Mouse (Mus musculus) liver, embryonic 13.5 days (tissue): Measurements from ENCODE around the gene Sarnp. TPM values are rescaled to one million over a fixed set of nuclear protein-coding genes. Genes with fewer than 3 reads are reported as not detected.

ENCODE experiments used
- ATAC-seq: fragments of 200-750 bp; cut with Nextera tagmentation; 2 replicates; pipeline ENCODE4 v1.8.0; 2017; ENCODE audit warnings: low read depth, mild to moderate bottlenecking, moderate number of reproducible peaks, moderate library complexity
- DNase-seq: peaks from one replicate; pipeline ENCODE4 v3.0.0; 2022
- H3K27ac ChIP-seq: fragments of 300-500 bp; sonication (generic); 2 replicates; pipeline ENCODE4 v1.5.1; 2015; ENCODE audit warnings: moderate library complexity, mild to moderate bottlenecking, inconsistent platforms
- H3K27me3 ChIP-seq: fragments of 300-500 bp; sonication (generic); 2 replicates; pipeline ENCODE4 v1.6.1; 2015; ENCODE audit warnings: mild to moderate bottlenecking, inconsistent platforms
- H3K36me3 ChIP-seq: fragments of 300-500 bp; sonication (generic); 2 replicates; pipeline ENCODE4 v1.6.1; 2015; ENCODE audit warnings: mild to moderate bottlenecking, inconsistent platforms
- H3K4me1 ChIP-seq: fragments of 300-500 bp; sonication (generic); replicated peaks from 2 replicates; pipeline ENCODE4 v1.6.1; 2015; ENCODE audit warnings: inconsistent platforms
- H3K4me2 ChIP-seq: fragments of 300-500 bp; sonication (generic); 2 replicates; pipeline ENCODE4 v1.6.1; 2015; ENCODE audit warnings: inconsistent platforms, mild to moderate bottlenecking, moderate library complexity
- H3K4me3 ChIP-seq: fragments of 300-500 bp; sonication (generic); replicated peaks from 2 replicates; pipeline ENCODE4 v1.5.1; 2015; ENCODE audit warnings: mild to moderate bottlenecking, inconsistent platforms
- H3K9ac ChIP-seq: fragments of 300-500 bp; sonication (generic); 2 replicates; pipeline ENCODE4 v1.6.1; 2015; ENCODE audit warnings: mild to moderate bottlenecking, inconsistent platforms
- H3K9me3 ChIP-seq: fragments of 300-500 bp; sonication (generic); replicated peaks from 2 replicates; pipeline ENCODE4 v1.6.1; 2016; ENCODE audit warnings: inconsistent platforms
- WGBS: fragments of 180-500 bp; shearing (Covaris S2); methylation state at CpG from one replicate; pipeline ENCODE4 v1.1.7; 2015; ENCODE audit not compliant: insufficient replicate concordance; 5-methylcytosine and 5-hydroxymethylcytosine counted together
- polyA plus RNA-seq: library from polyadenylated mRNA; unstranded; fragments of >200 nt; fragmentation: Nextera tagmentation; extraction: Ambion mirVana; gene quantifications from 2 replicates; pipeline ENCODE4 v1.2.1, GENCODE M21; 2015

Sarnp gene
- polyA plus RNA-seq, 1 experiment from 2014 or later = 147 TPM

GRCm38 (mm10) chr10:128909567-128910028 is 92.5 kb downstream of the Sarnp start:
- H3K36me3 ChIP-seq = no peaks in the 10 kb centered on the region; the same call in 1 of the 2 replicates
- H3K9ac ChIP-seq = peak overlapping the region; percentile 70
- ATAC-seq (peak; percentile 55), DNase-seq (no peak)
- 1% methylated on average over 39 of the region's 41 CpGs for WGBS
- no peaks in the 10 kb centered on the region for H3K9me3 ChIP-seq
- H3K4me2 ChIP-seq = peak overlapping the region; percentile 72
- H3K27ac ChIP-seq = peak overlapping the region; percentile 23; the same call in 1 of the 2 replicates
- peaks cover 16% of the 10 kb centered on the region for H3K4me1 ChIP-seq
- H3K27me3 ChIP-seq = peaks cover 37% of the 10 kb centered on the region
- H3K4me3 ChIP-seq = peak overlapping the region; percentile 67

DNA sequence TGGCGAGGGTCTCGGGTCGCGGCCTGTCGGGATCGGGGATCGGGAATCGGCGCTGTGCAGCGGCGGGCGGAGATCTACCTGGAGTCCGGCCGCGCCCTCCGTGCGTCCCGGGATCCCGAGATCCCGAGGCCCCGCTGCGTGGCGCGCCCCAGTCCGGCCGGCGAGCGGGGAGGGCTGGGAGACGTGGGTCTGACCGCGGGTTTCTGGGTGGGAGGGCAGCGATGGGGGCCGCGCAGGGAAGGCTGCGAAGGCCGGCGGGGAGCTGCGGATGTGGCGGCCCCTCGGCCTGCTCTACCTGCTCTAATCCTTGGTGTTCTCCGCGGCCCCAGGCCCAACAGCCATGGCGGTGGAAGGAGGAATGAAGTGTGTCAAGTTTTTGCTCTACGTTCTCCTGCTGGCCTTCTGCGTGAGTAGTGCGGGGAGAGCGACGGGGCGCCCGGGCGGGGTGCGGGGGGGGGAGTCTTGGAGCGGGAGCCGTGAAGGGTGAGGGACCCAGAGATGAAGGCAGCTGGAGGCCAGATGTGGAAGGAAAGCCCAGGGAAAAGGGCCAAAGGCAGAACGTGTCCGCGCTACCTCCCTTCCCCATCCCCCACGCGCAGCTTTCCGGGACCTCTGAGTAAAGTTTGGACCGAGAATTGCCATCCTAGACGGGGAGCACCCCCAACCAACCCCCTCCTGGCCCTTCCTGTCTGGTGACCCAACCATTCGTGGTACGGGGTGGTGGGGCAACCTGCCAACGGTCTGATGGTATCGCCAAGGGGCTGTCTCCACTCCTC is 93.1 kb downstream of the Sarnp start:
- H3K4me3 ChIP-seq = peak overlapping the region; percentile 67
- 0 out of 2 replicates have a peak, but pooled peaks have one; percentile 11 for ATAC-seq
- H3K4me2 ChIP-seq = peak overlapping the region; percentile 72
- H3K36me3 ChIP-seq = no peaks in the 10 kb centered on the region; the same call in 1 of the 2 replicates
- peak overlapping the region; percentile 70 for H3K9ac ChIP-seq
- H3K27ac ChIP-seq = peak overlapping the region; percentile 23; the same call in 1 of the 2 replicates
- H3K9me3 ChIP-seq = no peaks in the 10 kb centered on the region
- no peak for DNase-seq
- H3K4me1 ChIP-seq = peaks cover 16% of the 10 kb centered on the region
- H3K27me3 ChIP-seq = peaks cover 37% of the 10 kb centered on the region
- 3% methylated on average over 64 of the region's 66 CpGs for WGBS

- no peak overlapping the region for H3K9ac ChIP-seq
- H3K4me3 ChIP-seq = 0 out of 2 replicates have a peak overlapping the region, but pooled peaks have one; percentile 67
- ATAC-seq = no peak
Measured at GRCm38 (mm10) chr10:128911430-128911829, 94.3 kb downstream of the Sarnp start.

DNA sequence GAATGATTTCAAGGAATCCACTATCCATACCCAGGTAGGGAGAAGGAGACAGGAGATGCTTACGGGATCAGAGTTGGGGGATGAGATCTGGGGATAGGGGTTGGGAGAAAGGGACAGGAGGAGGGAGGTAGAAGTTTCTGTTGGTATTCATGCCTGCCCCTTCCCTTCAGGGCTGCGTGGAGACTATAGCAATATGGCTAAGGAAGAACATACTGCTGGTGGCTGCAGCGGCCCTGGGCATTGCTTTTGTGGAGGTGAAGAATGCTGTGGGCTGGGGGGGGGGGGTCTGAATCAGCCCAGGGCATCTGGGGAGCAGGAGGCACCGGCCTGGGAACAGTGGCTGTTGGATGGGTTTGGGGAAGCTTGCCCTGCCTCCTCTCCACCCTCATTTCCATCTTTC is 95.1 kb downstream of the Sarnp start:
- H3K4me3 ChIP-seq = no peak overlapping the region
- H3K9me3 ChIP-seq = no peaks in the 10 kb centered on the region
- ATAC-seq (no peak), DNase-seq (no peak)
- H3K9ac ChIP-seq = no peak overlapping the region
- H3K4me2 ChIP-seq = no peak overlapping the region
- no peak overlapping the region for H3K27ac ChIP-seq
- whole genome bisulfite sequencing = 66% methylated on average over 3 of the region's 4 CpGs
- peaks cover 37% of the 10 kb centered on the region for H3K27me3 ChIP-seq
- peaks cover 6% of the 10 kb centered on the region for H3K36me3 ChIP-seq
- H3K4me1 ChIP-seq = peaks cover 16% of the 10 kb centered on the region

More at GRCm38 (mm10) chr10:128911430-128911829, 94.3 kb downstream of the Sarnp start:
- no peak for DNase-seq
- 65% methylated on average over 6 of the region's 6 CpGs for WGBS
- H3K4me2 ChIP-seq = peak overlapping the region; percentile 72; the same call in 1 of the 2 replicates
- no peak overlapping the region for H3K27ac ChIP-seq
- H3K4me1 ChIP-seq = peaks cover 16% of the 10 kb centered on the region
- peaks cover 37% of the 10 kb centered on the region for H3K27me3 ChIP-seq
- H3K9me3 ChIP-seq = no peaks in the 10 kb centered on the region
- no peaks in the 10 kb centered on the region; the same call in 1 of the 2 replicates for H3K36me3 ChIP-seq

DNA sequence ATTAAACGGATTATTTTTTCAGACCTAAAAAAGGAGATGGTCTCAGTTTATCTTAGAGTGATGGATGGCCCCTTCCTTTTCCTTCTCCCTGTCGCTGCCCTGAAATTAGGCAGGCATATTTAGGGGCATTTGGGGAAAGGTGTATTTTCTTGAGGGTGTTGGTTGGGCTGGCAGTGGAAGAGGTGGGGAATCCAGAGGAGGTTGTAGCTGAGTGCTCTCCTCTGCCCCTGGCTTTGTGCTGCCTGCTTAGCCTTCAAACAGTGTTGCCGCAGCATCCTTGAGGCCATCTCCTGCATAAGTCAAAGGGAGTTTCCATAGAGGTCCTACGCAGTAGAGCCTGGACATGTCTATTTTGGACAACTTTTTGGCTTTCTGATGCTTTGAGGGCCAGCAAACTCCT is 95.7 kb downstream of the Sarnp start:
- 61% methylated on average over 4 of the region's 4 CpGs for WGBS
- Histone ChIP-seq H3K4me3 (no peak overlapping the region), H3K27me3 (peaks cover 37% of the 10 kb centered on the region), H3K36me3 (peaks cover 11% of the 10 kb centered on the region), H3K27ac (no peak overlapping the region), H3K9me3 (no peaks in the 10 kb centered on the region), H3K9ac (no peak overlapping the region), H3K4me2 (no peak overlapping the region), H3K4me1 (peaks cover 21% of the 10 kb centered on the region)
- ATAC-seq = no peak
- DNase-seq = no peak

DNA sequence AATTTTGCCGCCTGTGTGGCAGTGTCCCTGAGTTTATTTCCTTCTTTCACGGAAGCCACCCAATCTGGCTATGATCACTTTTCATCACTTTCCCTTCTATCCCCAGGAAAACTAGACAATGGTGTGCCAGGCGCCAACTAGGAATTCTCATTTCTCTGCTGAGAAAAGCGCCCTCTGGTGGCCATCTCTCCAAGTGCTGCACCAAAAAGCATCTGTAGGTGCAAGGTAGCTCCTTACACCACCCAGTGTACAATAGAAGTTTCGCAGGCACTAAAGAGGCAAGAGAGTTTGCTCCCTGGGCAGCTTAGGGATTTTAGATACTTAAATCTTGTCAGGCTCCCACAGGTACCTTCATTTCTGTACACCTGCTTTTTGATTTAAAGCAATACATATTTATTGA is 96.1 kb downstream of the Sarnp start:
- H3K27ac ChIP-seq = no peak overlapping the region
- H3K9me3 ChIP-seq = no peaks in the 10 kb centered on the region
- ATAC-seq = peak; percentile 26; the same call in 1 of the 2 replicates
- peak; percentile 57 for DNase-seq
- H3K4me2 ChIP-seq = no peak overlapping the region
- H3K4me3 ChIP-seq = no peak overlapping the region
- peaks cover 23% of the 10 kb centered on the region for H3K4me1 ChIP-seq
- H3K9ac ChIP-seq = no peak overlapping the region
- peaks cover 13% of the 10 kb centered on the region for H3K36me3 ChIP-seq
- WGBS = 14% methylated on average over 5 of the region's 5 CpGs
- peaks cover 33% of the 10 kb centered on the region for H3K27me3 ChIP-seq

DNA sequence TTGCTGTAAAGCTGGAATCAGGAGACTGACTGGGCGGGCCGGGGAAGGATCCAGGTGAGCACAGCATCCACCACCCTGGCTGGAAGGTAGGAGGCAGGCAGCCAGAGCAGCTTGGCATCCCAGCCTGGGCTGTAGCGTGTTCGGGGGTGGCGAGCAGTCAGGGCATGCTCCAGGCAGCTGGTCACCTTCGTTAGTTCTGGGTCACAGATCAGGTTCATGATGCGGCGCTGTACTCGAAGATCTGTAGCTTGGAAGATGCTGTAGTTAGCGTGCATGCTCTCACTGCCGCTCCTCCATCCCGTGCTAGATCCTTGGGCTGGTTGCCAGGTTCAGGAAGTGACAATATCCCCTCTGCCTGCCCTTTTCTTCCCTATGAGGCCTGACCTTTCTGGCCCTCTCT is 96.6 kb downstream of the Sarnp start:
- DNase-seq = no peak

GRCm38 (mm10) chr10:128915550-128915949 is 98.4 kb downstream of the Sarnp start:
- H3K4me3 ChIP-seq = no peak overlapping the region
- peaks cover 20% of the 10 kb centered on the region for H3K4me1 ChIP-seq
- H3K27me3 ChIP-seq = peaks cover 9% of the 10 kb centered on the region
- DNase-seq (no peak), ATAC-seq (no peak)
- no peaks in the 10 kb centered on the region for H3K9me3 ChIP-seq
- no peak overlapping the region for H3K9ac ChIP-seq
- no peak overlapping the region for H3K27ac ChIP-seq
- no peak overlapping the region for H3K4me2 ChIP-seq
- 64% methylated on average over 2 of the region's 2 CpGs for WGBS
- peaks cover 13% of the 10 kb centered on the region for H3K36me3 ChIP-seq

More for the DNA sequence above, 96.6 kb downstream of the Sarnp start:
- H3K4me1 ChIP-seq = peaks cover 26% of the 10 kb centered on the region
- H3K4me2 ChIP-seq = no peak overlapping the region
- no peak for ATAC-seq
- 87% methylated on average over 12 of the region's 12 CpGs for WGBS
- peaks cover 28% of the 10 kb centered on the region for H3K27me3 ChIP-seq
- no peak overlapping the region for H3K4me3 ChIP-seq
- no peaks in the 10 kb centered on the region for H3K9me3 ChIP-seq
- H3K27ac ChIP-seq = no peak overlapping the region
- no peak overlapping the region for H3K9ac ChIP-seq
- H3K36me3 ChIP-seq = peaks cover 13% of the 10 kb centered on the region

GRCm38 (mm10) chr10:128916665-128917064 is 99.5 kb downstream of the Sarnp start:
- DNase-seq (no peak), ATAC-seq (no peak)
- Histone ChIP-seq H3K4me3 (no peak overlapping the region), H3K4me1 (peaks cover 27% of the 10 kb centered on the region), H3K9ac (no peak overlapping the region), H3K27ac (no peak overlapping the region), H3K27me3 (no peaks in the 10 kb centered on the region), H3K9me3 (no peaks in the 10 kb centered on the region), H3K4me2 (no peak overlapping the region), H3K36me3 (peaks cover 13% of the 10 kb centered on the region)
- WGBS = 61% methylated on average over 3 of the region's 3 CpGs

GRCm38 (mm10) chr10:128917400-128917799 is 100.3 kb downstream of the Sarnp start:
- WGBS = 71% methylated on average over 6 of the region's 6 CpGs
- ATAC-seq = no peak

GRCm38 (mm10) chr10:128918246-128918645 is 101.1 kb downstream of the Sarnp start:
- H3K4me1 ChIP-seq = peaks cover 38% of the 10 kb centered on the region
- no peak overlapping the region for H3K27ac ChIP-seq
- H3K9me3 ChIP-seq = no peaks in the 10 kb centered on the region
- WGBS = 72% methylated on average over 7 of the region's 7 CpGs
- H3K9ac ChIP-seq = no peak overlapping the region
- no peaks in the 10 kb centered on the region for H3K27me3 ChIP-seq
- H3K4me2 ChIP-seq = no peak overlapping the region
- no peak for ATAC-seq
- H3K36me3 ChIP-seq = peaks cover 13% of the 10 kb centered on the region
- DNase-seq = no peak
- no peak overlapping the region for H3K4me3 ChIP-seq

More at GRCm38 (mm10) chr10:128917400-128917799, 100.3 kb downstream of the Sarnp start:
- no peak for DNase-seq
- H3K36me3 ChIP-seq = peaks cover 13% of the 10 kb centered on the region
- no peak overlapping the region for H3K4me3 ChIP-seq
- H3K27ac ChIP-seq = no peak overlapping the region
- no peak overlapping the region for H3K4me2 ChIP-seq
- H3K27me3 ChIP-seq = no peaks in the 10 kb centered on the region
- peaks cover 34% of the 10 kb centered on the region for H3K4me1 ChIP-seq
- no peak overlapping the region for H3K9ac ChIP-seq
- no peaks in the 10 kb centered on the region for H3K9me3 ChIP-seq
